Mouse (Mus musculus) testis, postnatal 14 days (tissue): ENCODE data around the gene Ntn5.
A peak's percentile ranks its signal among the peaks of the same experiment; 100 is the strongest.
"Not testable (repeated sequence)": the region's sequence is repeated elsewhere in the genome, so short reads cannot be mapped to it uniquely, and the experiment has no call there.

Experiments
- DNase-seq: peaks from one replicate; pipeline ENCODE4 v3.0.0; 2021; ENCODE audit warnings: low spot score

Ntn5 gene

DNA sequence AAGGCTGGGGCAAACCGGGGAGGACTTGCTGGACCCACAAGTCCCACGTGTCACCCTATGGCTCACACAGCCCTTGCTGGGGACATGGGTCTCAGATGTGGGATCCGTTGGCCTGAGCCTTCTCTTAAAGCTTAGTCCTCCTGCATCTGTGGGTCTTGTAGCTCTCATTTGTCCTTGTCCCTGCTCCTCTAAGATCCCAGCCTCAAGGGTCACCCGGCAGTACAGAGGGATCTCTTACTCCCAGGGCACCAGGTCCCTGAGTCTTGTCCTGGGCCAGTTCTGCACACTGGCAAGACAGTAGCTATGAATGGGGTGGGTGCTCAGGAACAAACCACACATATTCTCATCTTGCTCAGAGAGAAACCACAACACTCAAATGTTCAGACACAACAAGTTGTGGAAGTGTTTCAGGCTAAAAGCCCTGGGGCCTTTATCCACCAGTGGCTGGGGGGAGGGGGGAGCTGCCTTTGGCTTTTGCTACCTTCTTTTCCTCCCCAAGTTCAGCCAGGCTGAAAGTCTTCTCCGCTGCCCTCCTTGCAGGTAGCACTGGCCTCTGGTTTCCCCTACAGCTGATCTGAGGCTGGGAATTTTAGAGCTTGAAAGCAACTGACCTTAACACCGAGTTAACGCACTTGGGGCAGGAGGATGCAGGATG lies at the start of gene Ntn5:
Gene Ntn5 (plus strand): TSS at position 627 of the 655 bp plus-strand sequence.
- DNase-seq: no peak

DNA sequence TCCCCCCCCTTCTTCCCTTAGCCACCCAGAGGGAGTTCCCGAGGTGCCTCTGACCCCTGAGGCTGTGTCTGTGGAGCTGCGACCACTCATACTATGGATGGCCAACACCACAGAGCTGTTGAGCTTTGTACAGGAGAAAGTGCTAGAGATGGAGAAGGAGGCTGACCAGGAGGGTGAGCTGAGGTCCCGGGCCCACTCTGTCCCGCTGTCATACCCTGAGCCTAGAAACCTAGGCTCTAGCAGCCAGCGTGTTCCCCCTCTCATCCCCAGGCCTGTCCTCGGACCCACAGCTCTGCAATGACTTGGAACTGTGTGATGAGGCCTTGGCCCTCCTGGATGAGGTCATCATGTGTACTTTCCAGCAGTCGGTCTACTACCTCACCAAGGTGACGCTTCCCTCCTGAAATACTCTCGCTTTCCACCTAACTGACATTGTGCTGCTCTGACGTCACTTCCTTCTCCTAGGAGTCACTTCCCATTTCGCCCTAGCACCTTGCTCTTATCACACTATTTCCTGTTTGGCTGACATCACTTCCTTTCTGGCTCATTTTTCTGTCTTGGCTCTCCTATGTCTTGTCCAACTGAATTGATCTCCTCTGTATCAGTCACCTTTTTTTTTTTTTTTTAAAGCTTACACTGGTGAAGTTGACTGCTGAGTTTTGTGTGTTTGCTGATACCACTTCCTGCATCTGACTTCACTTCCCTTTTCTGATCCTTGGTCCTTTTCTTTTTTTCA lies 48.7 kb upstream of the Ntn5 start:
- no peak for DNase-seq

DNA sequence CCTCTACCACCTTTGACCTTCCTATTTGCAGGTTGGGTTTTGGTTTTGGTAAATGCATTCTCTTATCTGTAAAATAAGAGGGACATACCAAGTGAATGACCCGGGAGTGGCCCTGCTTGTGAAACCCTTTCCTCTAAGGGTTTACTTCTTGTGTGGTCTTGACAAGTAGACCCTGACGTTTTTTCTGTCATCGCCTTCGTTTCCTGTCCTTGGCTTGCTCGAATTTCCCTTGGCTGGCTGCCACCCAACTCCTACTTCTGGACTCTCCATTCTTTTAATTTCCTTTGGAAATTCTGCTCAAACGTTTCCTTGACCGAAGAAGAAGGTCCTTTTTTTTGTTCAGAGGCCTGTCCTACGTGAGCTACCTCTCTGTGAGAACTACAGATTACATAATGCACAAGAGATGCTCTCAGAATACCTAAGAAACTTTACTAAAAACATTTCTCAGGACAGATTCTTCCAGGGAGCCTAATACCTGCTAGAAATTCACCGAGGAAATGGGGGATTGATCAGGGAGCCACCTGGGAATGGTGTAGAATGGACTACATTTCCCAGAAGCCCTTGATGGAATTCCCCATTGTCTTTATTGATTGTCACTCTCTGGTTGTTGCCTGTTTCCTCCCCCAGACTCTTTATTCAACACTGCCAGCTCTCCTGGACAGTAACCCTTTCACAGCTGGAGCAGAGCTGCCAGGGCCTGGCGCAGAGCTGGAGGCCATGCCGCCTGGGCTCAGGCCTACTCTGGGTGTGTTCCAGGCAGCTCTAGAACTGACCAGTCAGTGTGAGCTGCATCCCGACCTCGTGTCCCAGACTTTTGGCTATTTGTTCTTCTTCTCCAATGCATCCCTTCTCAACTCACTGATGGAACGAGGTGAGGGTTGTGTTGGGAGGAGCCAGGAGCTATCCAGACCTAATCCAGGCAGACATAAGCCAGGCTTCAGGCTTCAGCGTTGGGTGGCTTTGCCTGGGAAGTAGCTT lies 47.8 kb upstream of the Ntn5 start:
- DNase-seq: no peak

DNA sequence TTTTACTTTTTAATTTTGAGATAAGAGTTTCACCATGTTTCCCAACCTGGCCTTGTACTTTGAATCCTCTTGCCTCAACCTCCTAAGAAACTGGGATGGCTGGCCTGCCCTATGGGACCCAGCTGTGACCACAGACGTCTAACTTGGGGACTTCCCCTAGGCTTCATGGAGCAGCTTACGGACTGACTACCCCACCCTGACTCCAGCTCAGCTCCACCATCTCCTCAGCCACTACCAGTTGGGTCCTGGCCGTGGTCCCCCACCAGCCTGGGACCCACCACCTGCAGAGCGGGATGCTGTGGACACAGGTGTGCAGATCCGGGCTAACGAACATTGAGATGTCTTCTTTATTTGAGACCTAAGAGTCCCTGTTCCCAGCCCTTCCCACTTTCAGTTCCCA lies 46.1 kb upstream of the Ntn5 start:
- no peak for DNase-seq

DNA sequence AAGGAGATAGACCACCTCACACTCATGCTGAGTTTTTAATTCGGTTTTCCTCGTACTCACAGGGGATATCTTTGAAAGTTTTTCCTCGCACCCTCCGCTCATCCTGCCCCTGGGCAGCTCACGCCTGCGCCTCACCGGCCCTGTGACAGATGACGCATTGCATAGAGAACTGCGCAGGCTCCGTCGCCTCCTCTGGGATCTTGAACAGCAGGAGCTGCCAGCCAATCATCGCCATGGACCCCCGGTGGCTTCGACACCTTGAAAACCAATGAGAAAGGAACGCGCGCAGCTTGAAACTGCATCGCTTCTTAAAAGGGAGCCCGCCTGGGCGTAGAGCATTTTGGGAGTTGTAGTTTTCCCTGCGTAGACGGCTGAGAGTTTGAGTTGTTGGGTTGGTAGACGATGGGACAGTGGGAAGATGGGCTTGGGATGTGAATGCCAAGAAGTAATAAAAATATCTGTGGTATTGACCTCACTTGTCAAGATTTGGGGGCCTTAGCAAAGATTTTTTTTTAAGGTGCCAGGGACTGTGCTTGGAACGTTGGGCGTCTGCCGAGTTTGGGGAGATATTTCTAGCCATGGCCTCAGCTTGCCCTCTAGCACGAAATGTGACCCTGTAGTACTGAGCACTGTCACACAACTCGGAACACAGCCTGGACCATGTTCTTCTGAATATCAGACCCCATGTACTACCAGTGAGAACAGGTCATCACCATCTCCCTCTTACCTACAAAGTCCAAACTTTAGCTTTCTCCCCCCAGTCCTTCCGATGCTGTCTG lies 45.0 kb upstream of the Ntn5 start:
- DNase-seq: peak; percentile 95

DNA sequence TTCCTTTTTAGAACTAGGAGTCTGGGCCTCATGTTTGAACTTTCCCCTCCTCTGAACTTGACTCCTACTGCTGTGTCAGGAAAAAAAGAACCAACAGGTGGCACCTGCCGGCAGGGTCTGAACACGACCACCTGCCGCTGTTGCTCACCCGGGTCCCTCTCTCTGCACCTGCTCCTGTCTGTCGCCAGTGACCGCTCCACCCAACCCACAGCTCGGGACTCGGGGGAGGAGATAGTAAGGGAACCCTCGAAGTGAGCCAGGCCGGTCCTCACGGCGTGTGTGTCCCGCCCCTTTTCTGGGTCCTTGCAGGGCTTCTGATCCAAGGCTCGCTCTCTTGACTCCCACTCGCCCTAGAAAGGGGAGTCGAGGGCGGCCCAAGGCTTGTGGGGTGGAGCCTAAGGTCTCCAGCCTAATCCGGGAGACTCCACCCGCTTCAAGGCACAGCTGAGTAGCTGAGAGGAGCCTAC lies 44.2 kb upstream of the Ntn5 start, which contains the start of gene Mamstr:
Gene Mamstr (plus strand): TSS at position 417 of the 467 bp plus-strand sequence.
- DNase-seq: peak; percentile 56

DNA sequence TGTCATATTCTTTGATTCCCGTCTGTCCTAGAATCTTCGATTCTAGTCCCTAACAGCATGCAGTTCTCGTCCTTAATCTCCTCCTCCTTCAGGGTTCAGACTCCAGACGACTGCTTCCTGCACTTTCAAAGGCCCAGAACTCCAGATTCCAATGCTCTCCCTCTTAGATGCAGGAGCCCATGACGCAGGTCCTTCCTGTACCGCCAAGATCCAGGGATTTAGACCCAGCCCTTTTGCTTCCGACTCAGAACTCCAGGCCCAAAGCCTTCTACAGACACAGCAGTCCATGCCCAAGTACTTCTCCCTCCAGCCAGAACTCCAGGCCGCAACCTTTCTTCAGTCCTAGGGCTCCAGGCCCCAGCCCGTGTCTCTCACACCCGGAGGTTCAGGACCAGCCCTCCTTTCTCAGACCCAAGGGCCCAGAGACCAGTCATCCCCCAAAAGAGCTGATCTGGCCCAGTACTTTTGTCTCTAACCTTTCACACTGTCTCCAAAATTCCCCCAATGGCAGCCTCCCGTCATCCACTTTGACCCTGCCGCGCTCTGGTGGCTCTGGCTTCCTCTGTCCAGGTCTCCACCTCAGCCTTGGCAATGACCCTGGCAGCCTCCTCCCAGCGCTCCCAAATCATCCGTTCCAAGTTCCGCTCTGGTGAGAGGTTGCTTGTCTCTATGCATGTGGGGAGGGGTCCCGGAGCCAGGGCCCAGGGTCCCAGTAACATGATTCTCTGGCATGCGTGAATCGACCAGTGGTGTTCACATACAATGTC lies 43.4 kb upstream of the Ntn5 start:
- no peak for DNase-seq

DNA sequence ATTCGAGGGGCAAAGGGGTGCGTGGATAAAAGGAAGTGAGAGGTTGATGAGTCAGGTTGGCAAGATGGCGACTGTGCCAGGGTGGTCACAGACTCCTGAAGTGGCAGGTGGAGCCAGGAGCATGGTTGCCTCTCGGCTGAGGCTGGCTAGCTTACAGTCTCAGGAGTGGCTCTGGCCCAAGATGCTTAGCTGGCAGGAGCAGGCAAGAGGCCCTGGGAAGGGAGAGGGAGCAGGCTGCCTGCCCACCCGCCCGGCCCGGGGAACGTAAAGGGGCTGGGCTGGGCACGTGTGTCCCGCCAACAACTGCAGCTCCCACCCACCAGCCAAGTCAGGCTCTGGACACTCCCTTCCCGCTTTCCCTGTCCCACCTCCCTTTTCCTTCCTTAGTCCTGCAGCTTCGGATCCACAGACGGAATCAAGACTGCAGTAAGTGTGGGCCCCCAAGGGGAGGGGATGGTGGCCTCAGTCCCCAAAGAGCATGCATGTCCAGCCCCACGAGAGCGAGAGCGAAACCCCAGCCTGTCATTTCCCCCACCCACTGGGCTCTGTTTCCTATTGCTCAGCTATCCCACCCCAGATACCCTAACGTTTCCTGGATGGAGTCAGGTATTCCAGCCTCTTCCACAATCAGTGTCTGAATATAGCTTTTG lies 42.3 kb upstream of the Ntn5 start:
- no peak for DNase-seq

DNA sequence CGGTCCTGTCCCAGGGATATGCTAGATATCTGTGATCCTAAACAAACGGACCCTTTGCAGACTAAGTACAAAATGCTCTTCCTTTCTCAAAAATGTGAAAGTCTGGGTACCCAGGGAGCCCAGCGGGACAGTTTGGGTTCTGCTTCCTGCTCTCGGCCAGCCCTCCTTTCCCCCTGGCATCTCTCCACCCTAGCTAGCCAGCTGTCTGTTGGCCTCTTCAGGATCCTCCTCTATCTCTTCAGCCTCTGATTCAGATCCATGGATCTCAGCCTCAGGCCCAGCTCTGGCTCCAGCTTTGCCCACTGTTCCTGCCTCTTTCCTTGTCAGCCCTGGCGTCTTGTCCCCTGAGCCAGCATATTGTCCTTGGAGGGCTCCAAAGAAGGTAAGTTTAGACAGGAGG lies 41.7 kb upstream of the Ntn5 start:
- no peak for DNase-seq

DNA sequence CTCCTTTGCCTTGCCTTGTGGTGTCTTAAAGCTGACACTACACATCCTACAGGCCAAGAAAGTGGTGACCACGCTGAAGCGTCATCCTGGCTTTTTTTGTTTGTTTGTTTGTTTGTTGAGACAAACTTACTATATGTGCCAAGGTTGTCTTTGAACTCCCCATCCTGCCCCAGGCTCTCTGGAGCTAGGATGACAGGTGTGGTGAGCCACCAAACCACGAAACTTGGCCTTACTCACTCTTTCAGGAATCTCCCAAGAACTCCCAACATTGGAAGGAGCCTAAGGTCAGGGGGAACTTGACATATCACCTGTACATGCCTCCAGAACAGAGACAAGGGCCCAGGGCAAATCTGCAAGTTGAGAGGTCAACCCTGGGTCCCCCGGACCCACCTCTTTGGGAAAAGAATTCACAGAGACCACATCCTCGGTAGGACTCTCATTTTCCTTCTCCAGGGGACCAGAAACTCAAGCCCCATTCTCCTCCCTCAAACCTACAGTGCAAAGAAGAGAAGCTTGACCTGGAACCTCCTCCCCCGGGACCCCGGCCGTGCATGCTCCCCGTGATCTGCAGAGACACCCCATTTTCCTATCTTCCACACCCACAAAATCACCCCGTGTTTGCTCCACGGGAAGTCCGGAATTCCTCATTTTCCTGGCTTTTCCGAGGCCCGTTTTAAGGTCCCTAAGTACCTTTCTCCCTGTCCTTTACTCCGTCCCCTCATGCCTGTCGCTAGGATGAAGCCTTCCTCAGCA lies 41.1 kb upstream of the Ntn5 start:
- no peak for DNase-seq

DNA sequence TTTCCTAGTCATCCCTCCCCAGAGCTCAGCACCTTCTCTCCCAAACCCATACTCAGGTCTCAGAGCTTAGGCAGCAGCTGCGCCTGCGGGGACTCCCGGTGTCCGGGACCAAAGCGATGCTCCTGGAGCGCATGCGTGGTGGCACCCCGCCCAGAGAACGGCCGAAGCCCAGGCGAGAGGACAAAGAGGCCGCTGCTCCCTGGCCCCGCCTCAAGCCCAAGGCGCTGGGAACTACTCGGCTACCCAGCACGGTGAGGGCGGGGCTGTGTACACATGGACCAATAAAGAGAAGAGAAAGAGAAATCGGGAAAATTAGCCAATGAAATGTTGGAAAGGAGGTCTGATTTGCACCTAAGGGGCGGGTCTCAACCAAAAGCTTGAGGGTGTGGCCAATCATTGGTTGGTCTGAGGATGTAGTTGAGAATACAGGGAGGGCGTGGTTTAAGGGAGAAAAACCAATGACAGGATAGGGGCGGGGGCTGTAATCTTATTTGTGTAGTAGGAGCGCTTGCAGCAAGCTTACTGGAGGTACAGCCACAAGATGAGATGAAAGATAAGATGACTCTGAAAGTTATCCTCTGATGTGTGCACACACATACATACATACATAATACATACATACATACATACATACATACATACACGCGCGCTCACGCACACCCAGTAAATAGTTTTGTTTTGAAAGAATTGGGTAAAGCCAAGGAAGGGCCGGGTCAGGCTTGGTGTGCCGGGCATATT lies 40.2 kb upstream of the Ntn5 start:
- DNase-seq: peak; percentile 93

DNA sequence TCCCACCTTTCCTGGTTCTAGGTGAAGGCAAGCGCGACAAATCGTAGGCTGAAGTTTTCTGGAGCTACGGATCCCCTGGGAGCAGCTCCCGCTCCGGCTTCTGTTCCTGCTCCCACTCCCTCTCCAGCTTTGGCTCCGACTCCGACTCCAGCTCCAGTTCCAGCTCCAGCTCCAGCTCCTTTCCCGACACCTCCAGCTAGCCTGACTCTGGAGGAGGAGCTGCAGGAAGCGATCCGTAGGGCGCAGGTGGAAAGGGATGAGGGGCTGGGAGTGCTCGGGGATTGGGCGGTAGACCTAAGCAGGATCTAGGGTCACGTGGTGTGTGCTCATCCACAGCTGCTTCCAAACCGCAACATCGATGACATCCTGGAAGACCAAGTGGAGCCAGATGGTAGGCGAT lies 39.6 kb upstream of the Ntn5 start:
- DNase-seq: peak; percentile 58

DNA sequence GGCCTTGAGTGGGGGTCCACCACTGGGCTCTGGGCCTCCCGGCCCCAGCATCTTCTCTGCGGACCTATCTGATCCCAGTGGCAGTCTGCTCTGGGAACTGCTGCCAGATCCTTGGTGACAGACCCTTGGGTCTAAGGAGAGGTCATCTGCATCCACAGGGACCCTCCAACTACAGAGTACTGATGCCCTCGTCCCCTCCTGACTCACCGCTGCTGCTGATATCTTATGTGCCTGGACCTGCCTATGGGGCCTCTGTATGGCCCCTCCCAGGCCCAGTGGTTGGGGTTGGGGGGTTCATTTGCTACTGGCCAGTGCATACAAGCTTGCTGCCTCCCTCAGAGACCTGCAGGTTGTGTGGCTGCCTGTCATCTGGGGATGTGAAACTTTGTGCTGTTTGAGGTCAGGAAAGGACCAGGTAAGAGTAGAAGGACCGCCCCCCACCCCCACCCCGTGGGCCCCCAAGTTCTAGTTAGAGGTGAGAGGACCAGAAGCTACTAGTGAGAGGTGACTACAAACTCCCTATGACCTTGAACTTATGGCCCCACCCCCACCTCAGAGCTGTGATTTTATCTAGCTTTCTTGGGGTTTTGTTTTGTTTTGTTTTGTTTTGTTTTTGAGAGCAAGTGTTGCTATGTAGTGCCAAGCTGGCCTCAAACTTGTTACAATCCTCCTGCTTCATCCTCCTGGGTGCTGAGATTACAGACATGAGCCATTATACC lies 38.8 kb upstream of the Ntn5 start:
- DNase-seq: no peak

DNA sequence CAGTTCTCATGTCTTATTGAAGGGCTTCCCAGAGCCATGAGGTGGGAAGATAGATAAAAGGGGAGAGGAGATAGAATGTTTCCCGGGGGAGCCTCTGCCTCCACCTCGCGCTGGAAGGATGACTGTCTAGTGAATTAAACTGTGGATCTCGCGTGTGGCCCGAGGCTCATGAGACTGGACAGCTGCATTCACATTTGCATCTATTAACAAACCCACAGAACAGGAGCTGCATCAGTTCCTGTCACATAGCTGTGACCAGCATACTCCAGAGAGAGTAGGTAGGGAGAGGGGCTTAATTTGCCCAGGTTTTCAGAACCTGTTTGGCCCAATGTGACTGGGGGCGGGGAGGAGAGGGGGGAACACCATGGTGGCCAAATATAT lies 38.2 kb upstream of the Ntn5 start:
- DNase-seq: no peak

DNA sequence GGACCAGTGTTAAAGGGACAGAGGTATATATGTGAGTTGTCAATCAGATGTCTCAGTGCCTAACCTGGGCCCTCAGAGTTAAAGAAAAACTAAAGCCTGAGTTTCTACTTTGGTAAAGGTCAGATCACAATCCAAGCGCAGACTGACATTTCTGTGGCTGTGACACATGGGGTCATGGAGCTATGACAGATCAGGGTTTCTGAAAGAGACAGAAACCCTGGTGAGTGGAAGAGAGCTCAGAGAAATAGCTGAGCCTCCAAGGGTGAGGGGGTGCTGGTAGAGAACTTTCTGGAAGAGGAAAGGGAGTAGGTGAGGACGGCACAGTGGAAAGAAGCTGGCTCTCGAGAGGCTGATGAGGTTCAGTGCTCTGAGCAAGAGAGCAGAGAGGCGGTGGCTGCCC lies 37.2 kb upstream of the Ntn5 start:
- no peak for DNase-seq

DNA sequence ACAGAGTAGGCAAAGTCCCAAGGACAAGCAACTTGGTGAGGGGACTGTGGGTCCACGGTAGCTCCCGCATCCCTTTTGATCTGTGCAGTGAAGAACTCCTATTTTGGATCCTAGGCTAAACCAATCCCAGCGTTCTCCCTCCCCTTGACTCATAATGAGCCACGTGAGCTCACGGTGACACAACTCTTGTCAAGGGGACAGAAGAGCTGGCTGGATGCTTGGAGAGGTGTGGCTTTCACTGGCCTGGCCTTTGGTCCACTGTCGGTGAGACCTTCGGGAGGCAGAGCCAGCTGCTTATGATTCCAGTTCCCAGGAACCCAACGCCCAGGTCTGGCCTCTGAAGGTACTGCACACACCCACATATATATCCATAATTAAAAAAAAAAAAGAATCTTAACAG lies 34.5 kb upstream of the Ntn5 start:
- DNase-seq: no peak

DNA sequence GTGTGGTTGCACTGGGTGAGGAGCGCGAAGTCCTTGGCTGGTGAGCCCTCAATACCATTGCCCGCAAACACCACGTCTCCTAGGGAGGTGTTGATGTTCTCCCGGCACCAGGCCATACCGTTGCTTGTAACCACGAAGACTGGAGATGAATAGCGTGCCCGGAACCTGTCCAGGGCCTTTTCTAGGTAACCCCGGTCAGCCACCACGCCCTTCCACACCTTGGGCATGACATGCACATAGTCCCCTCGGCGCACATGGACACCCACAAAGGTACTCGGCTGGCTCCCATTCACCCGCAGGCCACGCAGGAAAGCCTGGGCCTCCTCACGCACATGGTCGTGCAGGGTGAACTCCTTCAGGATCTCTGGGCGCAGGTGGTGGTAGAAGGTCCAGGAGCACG lies 33.3 kb upstream of the Ntn5 start:
- not testable (repeated sequence) for DNase-seq

DNA sequence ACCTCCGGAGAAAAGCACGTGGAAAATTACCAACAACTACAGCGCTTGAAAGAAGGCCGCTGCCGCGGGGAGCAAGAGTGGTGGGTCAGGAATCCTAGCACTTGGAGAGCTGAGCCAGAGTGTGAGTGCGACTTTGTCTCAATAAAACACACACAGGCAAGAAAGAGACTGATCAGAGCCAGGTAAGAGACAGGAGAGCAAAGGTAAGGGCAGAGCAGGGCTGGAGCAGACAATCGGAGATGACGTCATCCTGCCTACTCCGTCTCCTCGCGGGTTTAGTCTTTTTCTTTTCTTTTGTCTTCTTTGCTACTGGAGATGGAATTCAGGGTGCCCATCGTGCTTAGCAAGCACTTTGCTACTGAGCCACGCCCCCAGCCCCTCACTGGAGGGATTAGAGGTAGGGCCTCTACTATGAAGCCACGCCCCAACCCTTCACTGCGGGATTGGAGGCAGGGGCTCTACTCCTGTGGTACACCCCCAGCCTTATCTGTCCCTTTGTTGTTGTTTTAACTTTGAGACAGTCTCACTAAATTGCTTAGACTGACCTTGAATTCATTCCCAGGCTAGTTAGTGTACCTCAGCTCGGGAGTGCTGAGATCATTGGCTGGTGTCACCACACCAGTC lies 29.3 kb upstream of the Ntn5 start:
- DNase-seq: no peak
